Mouse (Mus musculus): ENCODE measurements around the gene Atg2b.

The Atg2b gene

DNA sequence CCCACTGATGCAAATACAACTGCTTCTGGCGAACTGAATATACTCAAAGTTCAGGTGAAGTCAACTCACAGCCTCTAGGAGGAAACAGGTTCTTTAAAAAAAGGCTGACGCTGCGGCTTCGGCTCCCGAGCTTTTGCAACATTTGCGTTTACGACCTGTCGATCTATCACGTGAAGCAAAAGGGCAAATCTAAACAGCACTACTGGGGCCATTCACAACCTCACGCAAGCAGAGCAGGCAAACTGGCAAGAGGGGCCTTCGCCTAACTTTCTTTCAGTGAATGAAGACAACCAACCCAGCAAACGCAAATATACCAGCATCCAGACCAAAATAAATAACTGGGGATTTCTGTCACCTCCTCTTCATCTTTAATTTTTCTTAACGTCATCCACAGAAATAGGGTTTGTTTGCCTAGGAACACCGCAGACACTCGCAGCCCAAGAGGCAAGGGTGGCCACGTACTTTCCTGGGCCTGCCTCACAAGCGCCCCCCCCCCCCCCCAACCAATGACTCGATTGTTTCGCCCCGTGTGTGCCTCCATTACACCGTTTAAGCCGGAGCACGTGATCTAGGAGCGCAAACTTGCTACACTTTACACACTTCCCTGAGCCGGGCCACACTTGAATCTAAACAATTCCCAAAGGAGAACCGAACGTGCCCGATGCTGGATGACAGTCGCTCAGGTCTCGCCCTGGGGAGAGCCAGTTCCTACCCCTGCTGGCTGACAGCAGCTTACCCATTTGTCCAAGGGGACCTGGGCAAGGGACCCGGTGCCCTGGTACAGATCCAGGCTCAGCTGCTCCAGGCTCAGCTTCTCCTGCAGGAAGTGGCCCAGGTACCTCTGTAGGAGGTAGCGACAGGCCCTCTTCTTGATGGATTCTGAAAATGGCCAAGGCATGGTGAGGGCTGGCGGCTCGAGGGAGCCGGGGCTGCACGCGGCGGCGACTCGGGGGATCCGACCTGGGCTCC lies 794 bp downstream of the Atg2b start, which contains the start of gene Gskip:
TSS of gene Gskip (plus strand) at position 897 of the 969 bp plus-strand sequence.
- DNase-seq (ENCODE audit: low spot score) = no peak

GRCm38 (mm10) chr12:105678762-105679161 lies 6.2 kb downstream of the Atg2b start:
- DNase-seq (ENCODE audit: low spot score) = no peak

DNA sequence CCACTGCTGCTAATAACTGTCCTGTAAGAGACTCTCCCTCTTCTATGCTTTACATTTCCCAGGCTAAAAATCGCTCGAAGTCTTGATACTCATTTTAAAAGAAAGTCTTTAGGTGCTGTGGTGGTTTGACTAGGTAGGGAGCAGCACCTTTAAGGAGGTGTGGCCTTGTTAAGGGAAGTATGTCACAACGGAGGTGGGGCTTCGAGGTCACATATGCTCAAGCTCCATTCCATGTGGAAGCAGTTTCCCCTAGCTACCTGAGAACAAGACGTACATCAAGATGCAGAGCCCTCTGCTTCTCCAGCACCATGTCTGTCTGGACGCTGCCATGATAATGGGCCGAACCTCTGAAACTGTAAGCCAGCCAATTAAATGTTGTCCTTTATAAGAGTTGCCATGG lies 6.8 kb downstream of the Atg2b start:
- DNase-seq (ENCODE audit: low spot score) = no peak

DNA sequence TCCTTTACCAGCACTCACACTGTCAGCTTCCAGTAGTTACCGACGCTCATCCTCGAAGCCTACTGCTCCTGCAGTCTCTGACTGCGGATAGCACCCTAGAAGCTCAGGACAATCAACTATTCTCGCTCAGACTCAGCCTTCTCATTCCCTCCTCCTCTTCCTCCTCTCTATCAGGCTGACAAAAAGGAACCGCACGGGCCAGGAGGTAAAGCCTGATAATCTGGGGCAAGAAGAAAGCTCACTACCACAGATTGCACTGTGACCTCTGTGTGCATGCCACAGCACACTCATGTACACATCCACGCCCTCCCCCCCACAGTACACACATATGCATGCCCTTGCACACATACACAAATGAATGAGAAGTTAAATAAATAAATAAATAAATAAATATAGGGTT lies 8.7 kb downstream of the Atg2b start:
- no peak for DNase-seq (ENCODE audit: low spot score)

- no peak for DNase-seq (ENCODE audit: low spot score)
Observed at GRCm38 (mm10) chr12:105655850-105656249, 29.2 kb downstream of the Atg2b start.

GRCm38 (mm10) chr12:105642770-105643321 lies 42.2 kb downstream of the Atg2b start:
- no peak for DNase-seq (ENCODE audit: low spot score)

GRCm38 (mm10) chr12:105637554-105637953 lies 47.5 kb downstream of the Atg2b start:
- DNase-seq (ENCODE audit: low spot score) = no peak

- no peak for DNase-seq (ENCODE audit: low spot score)
Observed at GRCm38 (mm10) chr12:105636551-105636950, 48.5 kb downstream of the Atg2b start.

DNA sequence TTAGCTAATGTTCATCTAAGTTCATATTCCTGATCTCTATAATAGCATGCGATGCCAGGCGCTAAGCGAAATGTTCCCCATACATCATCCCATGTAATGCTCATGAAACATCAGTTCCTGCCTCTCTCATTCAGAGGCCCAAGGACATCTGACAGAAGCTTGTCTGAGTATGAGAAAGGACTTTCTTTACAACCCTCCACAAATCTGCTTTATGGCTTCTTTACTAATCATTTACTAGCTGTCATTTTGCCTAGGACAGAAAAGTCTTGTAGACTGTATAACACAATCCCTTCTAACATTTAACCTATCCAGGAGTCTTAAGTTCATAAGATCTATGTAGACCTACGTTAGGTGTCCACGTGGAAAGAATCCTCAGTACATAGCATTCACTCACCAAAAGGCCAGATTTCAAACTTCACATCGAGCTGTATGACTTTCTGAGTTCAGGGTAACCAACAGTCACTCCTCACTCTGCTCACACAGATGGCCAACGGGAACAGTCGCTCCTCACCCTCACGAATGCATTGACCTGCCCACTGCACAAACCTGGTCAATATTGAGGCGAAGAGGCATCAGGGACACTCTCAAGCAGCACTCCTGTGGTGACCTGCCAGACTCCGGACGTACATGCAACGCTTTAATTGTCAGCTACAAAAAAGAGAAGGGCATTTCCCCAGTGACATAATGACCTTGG lies 50.5 kb downstream of the Atg2b start:
- DNase-seq (ENCODE audit: low spot score) = no peak

GRCm38 (mm10) chr12:105625798-105626197 lies 59.2 kb downstream of the Atg2b start:
- no peak for DNase-seq (ENCODE audit: low spot score)

GRCm38 (mm10) chr12:105622981-105623539 lies 62.0 kb downstream of the Atg2b start:
- no peak for DNase-seq (ENCODE audit: low spot score)

- DNase-seq (ENCODE audit: low spot score) = no peak
Observed at GRCm38 (mm10) chr12:105622048-105622447, 63.0 kb downstream of the Atg2b start.

- no peak for DNase-seq (ENCODE audit: low spot score)
Observed at GRCm38 (mm10) chr12:105613559-105613958, 71.5 kb downstream of the Atg2b start.

- DNase-seq (ENCODE audit: low spot score) = peak; percentile 62
Observed at GRCm38 (mm10) chr12:105611748-105612147, 73.3 kb downstream of the Atg2b start.

DNA sequence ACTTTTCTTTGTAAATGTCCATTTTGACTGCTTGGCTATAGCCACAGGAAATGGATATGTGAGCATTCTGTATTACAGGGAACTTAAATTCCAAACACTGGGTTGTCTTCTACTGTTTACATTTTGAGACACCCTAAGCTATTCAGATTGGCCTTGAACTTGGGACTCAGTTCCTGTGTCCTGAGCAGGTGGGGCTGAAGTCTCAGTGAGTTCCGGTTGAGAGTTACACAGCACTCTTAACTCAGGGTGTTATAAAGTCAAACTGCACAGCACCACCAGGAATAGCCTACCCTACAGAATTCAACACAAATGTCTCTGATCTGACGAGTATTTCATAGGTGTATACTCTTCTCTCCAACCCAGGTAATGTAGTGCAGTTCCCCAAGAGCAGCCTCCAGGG lies 74.0 kb downstream of the Atg2b start:
- DNase-seq (ENCODE audit: low spot score) = no peak

DNA sequence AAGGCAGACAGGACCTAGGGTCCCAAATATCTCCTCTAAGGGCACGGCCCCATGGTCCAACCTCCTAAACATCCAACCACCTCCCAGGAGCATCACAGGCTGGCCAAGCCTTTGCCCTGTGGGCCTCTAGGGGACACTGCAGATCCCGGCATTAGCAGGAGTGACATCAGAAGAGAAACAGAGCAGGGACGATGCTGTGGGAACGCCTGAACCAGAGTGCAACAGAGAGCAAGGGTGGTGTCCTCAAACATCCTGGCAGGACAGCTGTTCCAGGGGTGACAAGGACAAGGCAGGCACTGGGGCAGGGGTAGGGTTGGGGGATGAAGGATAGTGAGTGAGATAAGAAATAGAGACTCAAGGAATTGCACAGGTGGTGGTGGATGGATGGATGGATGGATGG lies 78.1 kb downstream of the Atg2b start:
- no peak for DNase-seq (ENCODE audit: low spot score)

DNA sequence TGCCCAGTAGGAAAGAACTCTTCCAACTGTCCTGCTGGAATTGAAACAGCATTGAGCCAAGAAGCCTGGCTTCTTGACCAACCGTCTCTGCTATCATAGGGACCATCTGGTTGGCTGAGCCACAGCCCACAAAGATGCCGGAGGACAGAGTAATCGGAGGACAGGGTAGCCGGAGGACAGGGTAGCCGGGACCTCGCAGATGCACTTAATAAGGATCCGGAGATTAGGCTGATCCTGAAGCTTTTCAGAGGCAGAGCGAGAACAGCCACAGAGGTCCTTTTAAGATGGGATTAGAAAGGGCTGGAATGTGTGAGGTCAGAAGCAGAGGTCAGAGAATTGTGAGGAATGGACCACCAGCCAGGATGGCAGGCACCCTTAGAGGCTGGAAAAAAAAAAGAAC lies 79.8 kb downstream of the Atg2b start:
- DNase-seq (ENCODE audit: low spot score) = no peak

GRCm38 (mm10) chr12:105603904-105604303 lies 81.1 kb downstream of the Atg2b start:
- DNase-seq (ENCODE audit: low spot score) = no peak

- DNase-seq (ENCODE audit: low spot score) = no peak
Observed at GRCm38 (mm10) chr12:105602581-105603210, 82.3 kb downstream of the Atg2b start, which contains the start of gene Bdkrb1. Gene Bdkrb1 (plus strand): TSS chr12:105603085.

- DNase-seq (ENCODE audit: low spot score) = peak; percentile 28
Observed at GRCm38 (mm10) chr12:105601586-105601985, 83.4 kb downstream of the Atg2b start.

DNA sequence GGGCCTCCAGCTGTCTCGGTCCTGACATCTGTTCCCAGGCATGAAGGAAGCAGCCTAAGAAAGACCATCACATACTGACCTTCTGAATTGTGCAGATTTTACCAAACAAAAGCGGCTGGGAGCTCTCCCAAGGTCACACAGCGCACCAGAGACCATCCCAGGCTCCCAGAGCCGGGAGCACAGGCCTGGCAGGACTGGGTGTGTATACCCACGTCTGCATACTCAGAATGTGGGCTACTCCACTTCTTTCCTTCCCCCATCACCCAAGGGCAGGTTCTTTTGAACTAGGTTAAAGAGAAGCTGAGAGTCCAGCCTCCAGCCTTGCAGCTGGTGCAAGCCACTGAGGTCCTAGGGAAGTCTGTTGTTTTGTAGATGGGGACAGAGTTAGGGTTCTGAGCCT lies 85.9 kb downstream of the Atg2b start:
- DNase-seq (ENCODE audit: low spot score) = peak; percentile 44

DNA sequence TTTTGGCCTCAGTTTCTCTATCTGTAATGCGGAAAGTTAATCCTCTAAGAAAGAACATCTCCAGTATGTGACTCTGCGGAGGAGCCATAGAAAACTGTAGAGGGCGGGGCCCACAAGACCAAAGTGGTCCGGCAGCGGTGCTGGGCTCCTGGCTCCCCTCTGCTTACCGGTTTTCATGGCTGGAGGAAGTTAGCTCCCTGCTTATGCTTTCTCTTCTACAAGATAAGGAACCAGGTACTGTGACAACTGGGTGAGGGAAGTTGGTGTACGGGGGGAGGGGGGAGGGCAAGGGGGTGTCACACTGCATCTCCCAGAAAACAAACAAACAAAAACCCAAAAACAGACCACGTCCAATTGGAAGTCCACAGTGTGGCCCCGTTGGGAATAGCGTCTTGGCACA lies 86.5 kb downstream of the Atg2b start:
- DNase-seq (ENCODE audit: low spot score) = no peak
